Mouse (Mus musculus): ENCODE results near the gene Ldah. TPM values are rescaled to one million over a fixed set of nuclear protein-coding genes. Genes with fewer than 3 reads are reported as not detected.

Gene Ldah
- polyA plus RNA-seq, 1 experiment from 2014 or later, result 82.3 TPM

- peak overlapping the region; percentile 58; the same call in 1 of the 2 replicates for H3K27ac ChIP-seq (ENCODE audit: low read depth, low read length)
- H3K4me1 ChIP-seq (replicated peaks; ENCODE audit: control insufficient read depth, insufficient read depth, low read length), result peaks cover 5% of the 10 kb centered on the region; the same call in 1 of the 2 replicates
- no peak for DNase-seq (ENCODE audit: low spot score)
- no peaks in the 10 kb centered on the region for H3K27me3 ChIP-seq (ENCODE audit: control insufficient read depth, insufficient read depth, low read length)
- no peaks in the 10 kb centered on the region for H3K36me3 ChIP-seq (ENCODE audit: control insufficient read depth, insufficient read depth, low read length)
- 60% methylated on average over 1 of the region's 1 CpGs for WGBS
- no peak overlapping the region for H3K4me3 ChIP-seq (ENCODE audit: low read depth, low read length)
- no peak for ATAC-seq (ENCODE audit: low FRiP score)
- H3K9me3 ChIP-seq (ENCODE audit: control insufficient read depth, low read length), result no peaks in the 10 kb centered on the region
- peak overlapping the region; percentile 63 for H3K9ac ChIP-seq (ENCODE audit: low read depth, low read length)
- H3K4me2 ChIP-seq (replicated peaks; ENCODE audit: low read depth, low read length), result no peak overlapping the region
These were observed 119.8 kb downstream of the Ldah start for GRCm38 (mm10) chr12:8327675-8328053.

- Histone ChIP-seq H3K4me2 (replicated peaks; ENCODE audit: low read depth, low read length) (no peak overlapping the region), H3K27ac (ENCODE audit: low read depth, low read length) (no peak overlapping the region), H3K4me3 (ENCODE audit: low read depth, low read length) (no peak overlapping the region), H3K9me3 (ENCODE audit: control insufficient read depth, low read length) (no peaks in the 10 kb centered on the region), H3K27me3 (ENCODE audit: control insufficient read depth, insufficient read depth, low read length) (no peaks in the 10 kb centered on the region), H3K36me3 (ENCODE audit: control insufficient read depth, insufficient read depth, low read length) (no peaks in the 10 kb centered on the region), H3K9ac (ENCODE audit: low read depth, low read length) (no peak overlapping the region), H3K4me1 (replicated peaks; ENCODE audit: control insufficient read depth, insufficient read depth, low read length) (peaks cover 5% of the 10 kb centered on the region; the same call in 1 of the 2 replicates)
- WGBS, result 89% methylated on average over 7 of the region's 7 CpGs
- DNase-seq (ENCODE audit: low spot score) (no peak), ATAC-seq (ENCODE audit: low FRiP score) (no peak)
These were observed 121.3 kb downstream of the Ldah start for GRCm38 (mm10) chr12:8329236-8329635.

- Histone ChIP-seq H3K4me1 (replicated peaks; ENCODE audit: control insufficient read depth, insufficient read depth, low read length) (peaks cover 5% of the 10 kb centered on the region; the same call in 1 of the 2 replicates), H3K9ac (ENCODE audit: low read depth, low read length) (0 out of 2 replicates have a peak overlapping the region, but pooled peaks have one; percentile 20), H3K27ac (ENCODE audit: low read depth, low read length) (0 out of 2 replicates have a peak overlapping the region, but pooled peaks have one; percentile 30), H3K27me3 (ENCODE audit: control insufficient read depth, insufficient read depth, low read length) (no peaks in the 10 kb centered on the region), H3K4me3 (ENCODE audit: low read depth, low read length) (no peak overlapping the region), H3K4me2 (replicated peaks; ENCODE audit: low read depth, low read length) (no peak overlapping the region), H3K9me3 (ENCODE audit: control insufficient read depth, low read length) (no peaks in the 10 kb centered on the region), H3K36me3 (ENCODE audit: control insufficient read depth, insufficient read depth, low read length) (no peaks in the 10 kb centered on the region)
- DNase-seq (ENCODE audit: low spot score) (peak; percentile 33), ATAC-seq (ENCODE audit: low FRiP score) (no peak)
- 60% methylated on average over 14 of the region's 14 CpGs for WGBS
These were observed 123.7 kb downstream of the Ldah start for GRCm38 (mm10) chr12:8331489-8332173.

- Histone ChIP-seq H3K36me3 (ENCODE audit: control insufficient read depth, insufficient read depth, low read length) (no peaks in the 10 kb centered on the region), H3K27me3 (ENCODE audit: control insufficient read depth, insufficient read depth, low read length) (no peaks in the 10 kb centered on the region), H3K27ac (ENCODE audit: low read depth, low read length) (no peak overlapping the region), H3K4me2 (replicated peaks; ENCODE audit: low read depth, low read length) (no peak overlapping the region), H3K4me3 (ENCODE audit: low read depth, low read length) (no peak overlapping the region), H3K9me3 (ENCODE audit: control insufficient read depth, low read length) (no peaks in the 10 kb centered on the region), H3K9ac (ENCODE audit: low read depth, low read length) (no peak overlapping the region), H3K4me1 (replicated peaks; ENCODE audit: control insufficient read depth, insufficient read depth, low read length) (peaks cover 3% of the 10 kb centered on the region; the same call in 1 of the 2 replicates)
- WGBS, result 55% methylated on average over 5 of the region's 5 CpGs
- DNase-seq (ENCODE audit: low spot score) (no peak), ATAC-seq (ENCODE audit: low FRiP score) (no peak)
These were observed 124.3 kb downstream of the Ldah start for GRCm38 (mm10) chr12:8332174-8332542.

- H3K9ac ChIP-seq (ENCODE audit: low read depth, low read length), result no peak overlapping the region
- no peak overlapping the region for H3K4me3 ChIP-seq (ENCODE audit: low read depth, low read length)
- no peak for DNase-seq (ENCODE audit: low spot score)
- no peak for ATAC-seq (ENCODE audit: low FRiP score)
- WGBS, result 90% methylated on average over 8 of the region's 8 CpGs
- H3K4me1 ChIP-seq (replicated peaks; ENCODE audit: control insufficient read depth, insufficient read depth, low read length), result peaks cover under 1% of the 10 kb centered on the region; the same call in 1 of the 2 replicates
- H3K9me3 ChIP-seq (ENCODE audit: control insufficient read depth, low read length), result no peaks in the 10 kb centered on the region
- no peak overlapping the region for H3K27ac ChIP-seq (ENCODE audit: low read depth, low read length)
- H3K27me3 ChIP-seq (ENCODE audit: control insufficient read depth, insufficient read depth, low read length), result no peaks in the 10 kb centered on the region
- no peaks in the 10 kb centered on the region for H3K36me3 ChIP-seq (ENCODE audit: control insufficient read depth, insufficient read depth, low read length)
- no peak overlapping the region for H3K4me2 ChIP-seq (replicated peaks; ENCODE audit: low read depth, low read length)
These were observed 125.7 kb downstream of the Ldah start for GRCm38 (mm10) chr12:8333617-8334016.

- Histone ChIP-seq H3K9me3 (ENCODE audit: control insufficient read depth, low read length) (no peaks in the 10 kb centered on the region), H3K27ac (ENCODE audit: low read depth, low read length) (no peak overlapping the region), H3K27me3 (ENCODE audit: control insufficient read depth, insufficient read depth, low read length) (no peaks in the 10 kb centered on the region), H3K36me3 (ENCODE audit: control insufficient read depth, insufficient read depth, low read length) (no peaks in the 10 kb centered on the region), H3K4me2 (replicated peaks; ENCODE audit: low read depth, low read length) (no peak overlapping the region), H3K4me3 (ENCODE audit: low read depth, low read length) (no peak overlapping the region), H3K4me1 (replicated peaks; ENCODE audit: control insufficient read depth, insufficient read depth, low read length) (peaks cover 7% of the 10 kb centered on the region), H3K9ac (ENCODE audit: low read depth, low read length) (no peak overlapping the region)
- ATAC-seq (ENCODE audit: low FRiP score), result no peak
- no peak for DNase-seq (ENCODE audit: low spot score)
- 96% methylated on average over 4 of the region's 4 CpGs for WGBS
These were observed 126.4 kb downstream of the Ldah start for GRCm38 (mm10) chr12:8334261-8334660.

Other genes with a start within 250 kb of the Ldah start
- 0.12 and 0.28 TPM in 2 replicates for gene Apob, start 230.5 kb upstream of the Ldah start, polyA plus RNA-seq (2014; fragmentation: Nextera tagmentation; extraction: Ambion mirVana)
- 0.59 and 1.4 TPM in 2 replicates for gene Gdf7, start 93.8 kb downstream of the Ldah start, polyA plus RNA-seq (2014; fragmentation: Nextera tagmentation; extraction: Ambion mirVana)
- 6.9 TPM in 2 replicates for gene Hs1bp3, start 105.3 kb downstream of the Ldah start, polyA plus RNA-seq (2014; fragmentation: Nextera tagmentation; extraction: Ambion mirVana)